Comparison of ENCODE assay signal across 10 mouse cellular contexts in genomic region chr7:118295275-118295674, GRCm38 (mm10). TPM values are rescaled to one million over a fixed set of nuclear protein-coding genes. Genes with fewer than 3 reads are reported as not detected.
DNase-seq lines count a peak whose midpoint lies in the region; ATAC-seq and TF ChIP-seq lines count a peak whose summit lies in the region.
"Had no signal": no experiment of that assay in that cellular context is flagged by ENCODE, and none has a peak within 500 bp of the region (broad histone marks: within the 10 kb centered on the region; RNA-seq: fewer than 3 reads in every experiment).

No protein-coding gene starts in this region.

- TF ChIP-seq EP300 in liver, postnatal 0 days (IDR thresholded peaks at IDR 0.05; ENCODE audit: low read depth), result no peak

- no peak overlapping the region for H3K4me3 ChIP-seq in liver, postnatal 0 days (ENCODE audit: low read depth, low read length)
- H3K4me3 ChIP-seq: erythroblast, embryonic 14.5 days; lung, embryonic 15.5 days had no signal

- no peak for ATAC-seq in cerebellum, adult (ENCODE audit: insufficient number of reproducible peaks, low FRiP score, low TSS enrichment)
- no peak for ATAC-seq in liver, postnatal 0 days

- peaks cover 5% of the 10 kb centered on the region; the same call in 1 of the 2 replicates for H3K9me3 ChIP-seq in liver, postnatal 0 days (ENCODE audit: low read length)
- H3K9me3 ChIP-seq: lung, embryonic 15.5 days had no signal

- no peak overlapping the region for H3K27ac ChIP-seq in liver, postnatal 0 days (ENCODE audit: low read depth)
- H3K27ac ChIP-seq: lung, embryonic 15.5 days had no signal

- H3K36me3 ChIP-seq in liver, postnatal 0 days (replicated peaks; ENCODE audit: insufficient read depth, low read length), result no peaks in the 10 kb centered on the region
- H3K36me3 ChIP-seq: lung, embryonic 15.5 days had no signal

- no peaks in the 10 kb centered on the region for H3K4me1 ChIP-seq in liver, postnatal 0 days (ENCODE audit: insufficient read depth)
- H3K4me1 ChIP-seq: lung, embryonic 15.5 days had no signal

- no peak overlapping the region for H3K9ac ChIP-seq in liver, postnatal 0 days (replicated peaks)
- H3K9ac ChIP-seq: lung, embryonic 15.5 days had no signal

- H3K4me2 ChIP-seq in liver, postnatal 0 days (ENCODE audit: low read depth, low read length), result no peak overlapping the region
- H3K4me2 ChIP-seq: lung, embryonic 15.5 days had no signal

- peak; percentile 60 for TF ChIP-seq CTCF in liver, postnatal 0 days (IDR thresholded peaks at IDR 0.05; ENCODE audit: low read depth)

- no peaks in the 10 kb centered on the region for H3K27me3 ChIP-seq in liver, postnatal 0 days (ENCODE audit: insufficient read depth, low read length)
- H3K27me3 ChIP-seq: lung, embryonic 15.5 days had no signal

- DNase-seq in cerebellum, postnatal 10 days, result peak; percentile 45 to 59
- DNase-seq in right cerebral cortex, postnatal 4 days, result peak; percentile 18
- no peak for DNase-seq in right cerebral cortex, postnatal 36 days (ENCODE audit: low spot score in 2 of 2)
- peak; percentile 50 for DNase-seq in liver, postnatal 0 days
- DNase-seq in thymus, postnatal 36 days, result peak; percentile 54 to 59
- DNase-seq in gastrocnemius, postnatal 36 days, result no peak
- no peak for DNase-seq in urinary bladder, postnatal 4 days (ENCODE audit: low spot score in 2 of 2)

- WGBS in liver, postnatal 0 days (ENCODE audit: insufficient replicate concordance), result 71% methylated on average over 11 of the region's 11 CpGs

- intact Hi-C loops in gastrocnemius, postnatal 36 days (cut with DNase I), result loop anchor here (5.0 kb wide), 1 partner anchor 83 kb away; no protein-coding TSS in a partner anchor

RNA-seq across cellular contexts. Expression of gene Smg1, which starts 51.8 kb away (rescaled TPM):
- 3.5 and 4.0 TPM in 2 replicates for polyA plus RNA-seq in liver, postnatal 0 days (2015; fragmentation: Nextera tagmentation; extraction: Ambion mirVana)
- total RNA-seq in gastrocnemius, postnatal 36 days (2021), result 10 to 100 TPM; 22.7 to 24.1 TPM

Comparison
In these comparisons a context has a peak if more than half of its experiments do, and no peak if none do; other contexts are left out.
1. DNase-seq: peak in cerebellum, postnatal 10 days (2 of 2), right cerebral cortex, postnatal 4 days (single experiment), liver, postnatal 0 days (single experiment) and thymus, postnatal 36 days (2 of 2); none in right cerebral cortex, postnatal 36 days (0 of 2), gastrocnemius, postnatal 36 days (0 of 2) and urinary bladder, postnatal 4 days (0 of 2).